Mouse (Mus musculus): Measurements from ENCODE around the gene Otud7b. TPM values are rescaled to one million over a fixed set of nuclear protein-coding genes. Genes with fewer than 3 reads are reported as not detected.

Gene Otud7b
- polyA plus RNA-seq, 1 experiment from 2014 or later: 9.0 TPM

- Histone ChIP-seq H3K36me3 (ENCODE audit: control insufficient read depth, insufficient read depth, low read length) (no peaks in the 10 kb centered on the region), H3K27me3 (ENCODE audit: control insufficient read depth, insufficient read depth, low read length) (no peaks in the 10 kb centered on the region), H3K9ac (ENCODE audit: low read length) (no peak overlapping the region), H3K4me2 (ENCODE audit: low read depth) (no peak overlapping the region), H3K4me1 (ENCODE audit: control insufficient read depth, insufficient read depth, low read length) (no peaks in the 10 kb centered on the region), H3K27ac (ENCODE audit: low read depth, low read length) (no peak overlapping the region), H3K9me3 (ENCODE audit: control insufficient read depth, low read length) (no peaks in the 10 kb centered on the region), H3K4me3 (ENCODE audit: low read depth, low read length) (no peak overlapping the region)
- no peak for ATAC-seq (ENCODE audit: insufficient read depth, low FRiP score, low TSS enrichment)
- no peak for DNase-seq (ENCODE audit: low spot score)
- 57% methylated on average over 6 of the region's 6 CpGs for WGBS
These were observed 12.4 kb upstream of the Otud7b start for GRCm38 (mm10) chr3:96091966-96092365.

GRCm38 (mm10) chr3:96093509-96093908 is 10.8 kb upstream of the Otud7b start:
- no peak for ATAC-seq (ENCODE audit: insufficient read depth, low FRiP score, low TSS enrichment)
- Histone ChIP-seq H3K27ac (ENCODE audit: low read depth, low read length) (no peak overlapping the region), H3K4me1 (ENCODE audit: control insufficient read depth, insufficient read depth, low read length) (no peaks in the 10 kb centered on the region), H3K36me3 (ENCODE audit: control insufficient read depth, insufficient read depth, low read length) (no peaks in the 10 kb centered on the region), H3K4me3 (ENCODE audit: low read depth, low read length) (no peak overlapping the region), H3K27me3 (ENCODE audit: control insufficient read depth, insufficient read depth, low read length) (no peaks in the 10 kb centered on the region), H3K4me2 (ENCODE audit: low read depth) (no peak overlapping the region), H3K9me3 (ENCODE audit: control insufficient read depth, low read length) (no peaks in the 10 kb centered on the region), H3K9ac (ENCODE audit: low read length) (no peak overlapping the region)
- WGBS: 68% methylated on average over 13 of the region's 13 CpGs
- no peak for DNase-seq (ENCODE audit: low spot score)

DNA sequence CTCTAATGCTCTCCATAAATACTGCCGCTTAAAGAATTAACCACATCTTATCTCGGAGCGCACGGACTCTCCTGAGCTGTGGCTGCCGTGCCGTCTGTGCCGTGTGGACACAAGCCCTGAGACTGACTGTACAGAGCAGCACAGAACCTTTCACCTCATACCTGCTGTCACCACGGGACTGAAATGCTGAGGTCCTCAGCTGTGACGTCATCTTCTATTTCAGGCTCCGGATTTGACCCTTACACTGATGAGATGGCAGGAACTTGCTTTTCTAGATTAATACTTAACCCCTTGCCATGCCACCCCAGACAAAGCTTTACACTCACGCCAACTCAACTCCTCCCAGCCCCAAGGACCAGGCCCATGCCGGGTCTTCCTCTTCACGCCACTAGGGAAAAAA is 10.1 kb upstream of the Otud7b start:
- Histone ChIP-seq H3K36me3 (ENCODE audit: control insufficient read depth, insufficient read depth, low read length) (no peaks in the 10 kb centered on the region), H3K27me3 (ENCODE audit: control insufficient read depth, insufficient read depth, low read length) (no peaks in the 10 kb centered on the region), H3K9me3 (ENCODE audit: control insufficient read depth, low read length) (no peaks in the 10 kb centered on the region), H3K9ac (ENCODE audit: low read length) (peak overlapping the region; percentile 14; the same call in 1 of the 2 replicates), H3K4me2 (ENCODE audit: low read depth) (no peak overlapping the region), H3K4me3 (ENCODE audit: low read depth, low read length) (no peak overlapping the region), H3K27ac (ENCODE audit: low read depth, low read length) (no peak overlapping the region), H3K4me1 (ENCODE audit: control insufficient read depth, insufficient read depth, low read length) (no peaks in the 10 kb centered on the region)
- 89% methylated on average over 13 of the region's 13 CpGs for WGBS
- no peak for DNase-seq (ENCODE audit: low spot score)
- no peak for ATAC-seq (ENCODE audit: insufficient read depth, low FRiP score, low TSS enrichment)

- Histone ChIP-seq H3K4me1 (ENCODE audit: control insufficient read depth, insufficient read depth, low read length) (no peaks in the 10 kb centered on the region), H3K27ac (ENCODE audit: low read depth, low read length) (no peak overlapping the region), H3K36me3 (ENCODE audit: control insufficient read depth, insufficient read depth, low read length) (no peaks in the 10 kb centered on the region), H3K9me3 (ENCODE audit: control insufficient read depth, low read length) (no peaks in the 10 kb centered on the region), H3K4me2 (ENCODE audit: low read depth) (no peak overlapping the region), H3K4me3 (ENCODE audit: low read depth, low read length) (no peak overlapping the region), H3K27me3 (ENCODE audit: control insufficient read depth, insufficient read depth, low read length) (no peaks in the 10 kb centered on the region), H3K9ac (ENCODE audit: low read length) (no peak overlapping the region)
- no peak for ATAC-seq (ENCODE audit: insufficient read depth, low FRiP score, low TSS enrichment)
- 67% methylated on average over 4 of the region's 4 CpGs for WGBS
- DNase-seq (ENCODE audit: low spot score): no peak
These were observed 6.2 kb upstream of the Otud7b start for GRCm38 (mm10) chr3:96098168-96098567.

DNA sequence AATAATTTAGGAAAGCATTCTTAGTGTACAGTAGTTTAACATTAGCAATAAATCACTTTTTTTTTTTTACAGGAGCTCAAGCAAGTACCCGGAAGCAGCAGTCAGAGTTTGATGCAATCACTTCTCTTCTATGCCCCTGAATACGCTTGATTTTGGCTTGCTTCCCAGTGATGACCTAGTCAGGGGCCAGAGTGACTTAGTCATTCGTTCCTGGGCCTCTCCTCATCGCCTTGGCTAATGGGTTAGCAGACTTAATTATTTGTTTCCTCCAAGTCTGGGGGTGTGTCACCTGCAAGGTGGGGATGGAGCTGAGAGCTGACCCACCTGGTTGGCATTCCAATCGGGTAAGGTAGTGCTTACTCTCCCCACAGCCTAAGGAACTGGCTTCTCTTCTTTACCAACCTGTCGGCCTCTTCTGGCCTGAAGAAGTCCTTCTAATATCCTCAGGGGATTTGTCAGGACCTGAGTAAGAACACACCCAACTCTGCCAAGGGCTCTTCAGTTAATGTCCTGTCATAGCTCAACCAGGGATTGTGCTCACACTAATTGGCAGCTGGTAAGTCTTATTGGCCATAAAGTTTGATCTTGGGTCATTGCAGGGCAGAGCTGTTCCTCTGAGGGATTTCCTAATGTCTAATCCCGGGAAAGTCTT is 5.6 kb upstream of the Otud7b start:
- H3K9me3 ChIP-seq (ENCODE audit: control insufficient read depth, low read length): no peaks in the 10 kb centered on the region
- no peak overlapping the region for H3K4me2 ChIP-seq (ENCODE audit: low read depth)
- ATAC-seq (ENCODE audit: insufficient read depth, low FRiP score, low TSS enrichment): no peak
- H3K36me3 ChIP-seq (ENCODE audit: control insufficient read depth, insufficient read depth, low read length): no peaks in the 10 kb centered on the region
- no peak overlapping the region for H3K4me3 ChIP-seq (ENCODE audit: low read depth, low read length)
- H3K4me1 ChIP-seq (ENCODE audit: control insufficient read depth, insufficient read depth, low read length): no peaks in the 10 kb centered on the region
- no peak for DNase-seq (ENCODE audit: low spot score)
- H3K27ac ChIP-seq (ENCODE audit: low read depth, low read length): no peak overlapping the region
- no peaks in the 10 kb centered on the region for H3K27me3 ChIP-seq (ENCODE audit: control insufficient read depth, insufficient read depth, low read length)
- WGBS: 68% methylated on average over 7 of the region's 7 CpGs
- no peak overlapping the region for H3K9ac ChIP-seq (ENCODE audit: low read length)

- 17% methylated on average over 14 of the region's 14 CpGs for WGBS
- Histone ChIP-seq H3K36me3 (ENCODE audit: control insufficient read depth, insufficient read depth, low read length) (no peaks in the 10 kb centered on the region), H3K4me3 (ENCODE audit: low read depth, low read length) (no peak overlapping the region), H3K4me1 (ENCODE audit: control insufficient read depth, insufficient read depth, low read length) (no peaks in the 10 kb centered on the region; the same call in 1 of the 2 replicates), H3K9ac (ENCODE audit: low read length) (no peak overlapping the region), H3K9me3 (ENCODE audit: control insufficient read depth, low read length) (no peaks in the 10 kb centered on the region), H3K4me2 (ENCODE audit: low read depth) (peak overlapping the region; percentile 25), H3K27me3 (ENCODE audit: control insufficient read depth, insufficient read depth, low read length) (no peaks in the 10 kb centered on the region), H3K27ac (ENCODE audit: low read depth, low read length) (no peak overlapping the region)
- DNase-seq (ENCODE audit: low spot score) (peak; percentile 69), ATAC-seq (ENCODE audit: insufficient read depth, low FRiP score, low TSS enrichment) (no peak)
These were observed 2.0 kb upstream of the Otud7b start for GRCm38 (mm10) chr3:96102100-96102872.

DNA sequence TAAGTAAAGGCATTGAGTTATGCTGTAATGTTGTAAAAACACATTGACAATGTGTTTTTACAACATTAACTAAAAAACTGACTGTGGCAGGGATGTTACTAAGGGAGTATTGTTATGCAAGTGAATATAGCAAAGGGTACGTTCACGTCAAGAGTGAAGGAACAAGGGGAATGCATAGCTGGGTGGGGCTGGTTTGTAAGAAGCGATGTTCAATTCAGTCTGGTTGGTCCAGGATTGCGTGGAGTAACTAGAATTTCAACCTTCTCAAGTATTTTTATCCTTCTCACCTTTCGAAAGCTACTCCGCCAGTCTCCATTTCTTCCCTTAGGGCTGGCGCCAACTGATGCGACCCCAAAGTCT is 446 bp upstream of the Otud7b start:
- Histone ChIP-seq H3K4me2 (ENCODE audit: low read depth) (peak overlapping the region; percentile 85), H3K4me1 (ENCODE audit: control insufficient read depth, insufficient read depth, low read length) (no peaks in the 10 kb centered on the region; the same call in 1 of the 2 replicates), H3K9me3 (ENCODE audit: control insufficient read depth, low read length) (no peaks in the 10 kb centered on the region), H3K9ac (ENCODE audit: low read length) (peak overlapping the region; percentile 86), H3K27me3 (ENCODE audit: control insufficient read depth, insufficient read depth, low read length) (no peaks in the 10 kb centered on the region), H3K27ac (ENCODE audit: low read depth, low read length) (peak overlapping the region; percentile 85), H3K36me3 (ENCODE audit: control insufficient read depth, insufficient read depth, low read length) (no peaks in the 10 kb centered on the region), H3K4me3 (ENCODE audit: low read depth, low read length) (peak overlapping the region; percentile 79)
- no peak for DNase-seq (ENCODE audit: low spot score)
- WGBS: 2% methylated on average over 8 of the region's 8 CpGs
- ATAC-seq (ENCODE audit: insufficient read depth, low FRiP score, low TSS enrichment): no peak; the same call in 1 of the 2 replicates

- no peak overlapping the region for H3K27ac ChIP-seq (ENCODE audit: low read depth, low read length)
- peak overlapping the region; percentile 79 for H3K4me3 ChIP-seq (ENCODE audit: low read depth, low read length)
- no peaks in the 10 kb centered on the region for H3K36me3 ChIP-seq (ENCODE audit: control insufficient read depth, insufficient read depth, low read length)
- H3K9me3 ChIP-seq (ENCODE audit: control insufficient read depth, low read length): no peaks in the 10 kb centered on the region
- H3K27me3 ChIP-seq (ENCODE audit: control insufficient read depth, insufficient read depth, low read length): no peaks in the 10 kb centered on the region
- peak overlapping the region; percentile 85 for H3K4me2 ChIP-seq (ENCODE audit: low read depth)
- DNase-seq (ENCODE audit: low spot score) (no peak), ATAC-seq (ENCODE audit: insufficient read depth, low FRiP score, low TSS enrichment) (no peak)
- no peaks in the 10 kb centered on the region; the same call in 1 of the 2 replicates for H3K4me1 ChIP-seq (ENCODE audit: control insufficient read depth, insufficient read depth, low read length)
- peak overlapping the region; percentile 86 for H3K9ac ChIP-seq (ENCODE audit: low read length)
- WGBS: 11% methylated on average over 10 of the region's 10 CpGs
These were observed 963 bp downstream of the Otud7b start for GRCm38 (mm10) chr3:96105232-96105747.
